Mouse (Mus musculus) heart, embryonic 16.5 days (tissue): Measurements from ENCODE around the gene Flad1. TPM values are rescaled to one million over a fixed set of nuclear protein-coding genes. Genes with fewer than 3 reads are reported as not detected.

Experiments used
- ATAC-seq: fragments of 200-750 bp; cut with Nextera tagmentation; replicated peaks from 2 replicates; pipeline ENCODE4 v1.8.0; 2017; ENCODE audit warnings: moderate number of reproducible peaks; ENCODE audit not compliant: insufficient read depth, low FRiP score; ENCODE audit errors: extremely low read depth
- H3K27ac ChIP-seq: fragments of 300-500 bp; sonication (generic); 2 replicates; pipeline ENCODE4 v1.5.1; 2014; ENCODE audit warnings: mild to moderate bottlenecking, low read length, control low read depth, moderate library complexity
- H3K27me3 ChIP-seq: fragments of 300-500 bp; sonication (generic); 2 replicates; pipeline ENCODE4 v1.6.1; 2014; ENCODE audit warnings: low read length, mixed read lengths; ENCODE audit not compliant: control insufficient read depth, insufficient read depth
- H3K36me3 ChIP-seq: fragments of 300-500 bp; sonication (generic); 2 replicates; pipeline ENCODE4 v1.6.1; 2014; ENCODE audit not compliant: control insufficient read depth, insufficient read depth
- H3K4me1 ChIP-seq: fragments of 300-500 bp; sonication (generic); 2 replicates; pipeline ENCODE4 v1.6.1; 2014; ENCODE audit warnings: low read length, mixed read lengths; ENCODE audit not compliant: control insufficient read depth, insufficient read depth
- H3K4me2 ChIP-seq: fragments of 300-500 bp; sonication (generic); 2 replicates; pipeline ENCODE4 v1.6.1; 2014; ENCODE audit warnings: low read depth, mild to moderate bottlenecking, control low read depth, low read length
- H3K4me3 ChIP-seq: fragments of 300-500 bp; sonication (generic); 2 replicates; pipeline ENCODE4 v1.5.1; 2014; ENCODE audit warnings: mild to moderate bottlenecking, control low read depth, low read length
- H3K9ac ChIP-seq: fragments of 300-500 bp; sonication (generic); 2 replicates; pipeline ENCODE4 v1.6.1; 2014; ENCODE audit warnings: low read length, control low read depth
- H3K9me3 ChIP-seq: fragments of 300-500 bp; sonication (generic); replicated peaks from 2 replicates; pipeline ENCODE4 v1.6.1; 2016; ENCODE audit warnings: low read length; ENCODE audit not compliant: control insufficient read depth
- WGBS: fragments of 180-500 bp; shearing (Covaris S2); extraction: QIAGEN DNeasy Blood & Tissue Kit; methylation state at CpG from one replicate; pipeline ENCODE4 v1.1.7; 2014; 5-methylcytosine and 5-hydroxymethylcytosine counted together
- polyA plus RNA-seq: library from polyadenylated mRNA; unstranded; fragments of >200 nt; fragmentation: Nextera tagmentation; extraction: Ambion mirVana; gene quantifications from 2 replicates; pipeline ENCODE4 v1.2.1, GENCODE M21; 2015

The Flad1 gene
- polyA plus RNA-seq, 1 experiment from 2014 or later, result 38.8 TPM

DNA sequence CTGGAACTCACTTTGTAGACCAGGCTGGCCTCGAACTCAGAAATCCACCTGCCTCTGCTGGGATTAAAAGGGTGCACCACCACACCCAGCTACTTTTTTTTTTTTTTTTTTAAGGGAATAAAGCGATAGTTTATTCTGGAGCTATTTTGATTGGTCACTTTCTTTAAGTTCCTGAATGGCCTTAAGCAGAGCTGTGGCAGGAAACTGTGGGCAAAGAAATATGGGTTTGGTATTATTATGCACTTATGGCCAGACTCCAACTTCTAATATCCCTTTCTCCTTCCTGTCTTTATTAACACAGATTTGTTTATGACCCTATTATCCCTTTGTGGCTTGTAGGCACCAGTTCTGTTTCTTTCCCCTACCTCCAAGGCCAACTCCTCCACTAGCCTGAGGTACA is 8.8 kb upstream of the Flad1 start:
- H3K4me3 ChIP-seq, result peak overlapping the region; percentile 56
- H3K4me2 ChIP-seq, result peak overlapping the region; percentile 85
- WGBS, result 41% methylated on average over 2 of the region's 2 CpGs
- H3K4me1 ChIP-seq, result peaks cover 36% of the 10 kb centered on the region
- peaks cover 12% of the 10 kb centered on the region for H3K36me3 ChIP-seq
- no peaks in the 10 kb centered on the region for H3K27me3 ChIP-seq
- H3K9ac ChIP-seq, result peak overlapping the region; percentile 38
- no peaks in the 10 kb centered on the region for H3K9me3 ChIP-seq
- H3K27ac ChIP-seq, result peak overlapping the region; percentile 100
- ATAC-seq, result no peak

DNA sequence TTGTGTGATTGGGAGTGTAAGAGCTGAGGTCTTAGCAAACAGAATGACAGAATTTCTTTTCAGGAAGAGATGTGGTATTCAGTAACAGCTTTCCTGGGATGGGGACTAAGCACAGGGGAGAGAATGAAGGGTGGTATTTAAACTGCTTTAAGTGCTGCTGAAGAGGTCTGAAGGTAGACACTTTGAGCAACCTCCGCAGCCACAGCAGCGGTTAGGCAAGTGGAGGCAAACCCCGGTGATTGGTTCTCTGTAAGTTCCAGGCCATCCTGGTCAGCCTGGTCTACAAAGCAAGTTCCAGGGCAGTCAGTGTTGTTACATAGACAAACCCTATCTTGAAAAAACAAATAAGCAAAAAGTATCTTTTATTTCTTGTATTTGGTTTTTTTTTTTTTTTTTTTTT is 8.3 kb upstream of the Flad1 start:
- peaks cover 36% of the 10 kb centered on the region for H3K4me1 ChIP-seq
- no peaks in the 10 kb centered on the region for H3K27me3 ChIP-seq
- H3K36me3 ChIP-seq, result peaks cover 16% of the 10 kb centered on the region
- 18% methylated on average over 3 of the region's 3 CpGs for WGBS
- H3K4me2 ChIP-seq, result peak overlapping the region; percentile 85
- peak overlapping the region; percentile 77 for H3K9ac ChIP-seq
- peak overlapping the region; percentile 90 for H3K4me3 ChIP-seq
- no peak for ATAC-seq
- H3K27ac ChIP-seq, result peak overlapping the region; percentile 100
- H3K9me3 ChIP-seq, result no peaks in the 10 kb centered on the region

DNA sequence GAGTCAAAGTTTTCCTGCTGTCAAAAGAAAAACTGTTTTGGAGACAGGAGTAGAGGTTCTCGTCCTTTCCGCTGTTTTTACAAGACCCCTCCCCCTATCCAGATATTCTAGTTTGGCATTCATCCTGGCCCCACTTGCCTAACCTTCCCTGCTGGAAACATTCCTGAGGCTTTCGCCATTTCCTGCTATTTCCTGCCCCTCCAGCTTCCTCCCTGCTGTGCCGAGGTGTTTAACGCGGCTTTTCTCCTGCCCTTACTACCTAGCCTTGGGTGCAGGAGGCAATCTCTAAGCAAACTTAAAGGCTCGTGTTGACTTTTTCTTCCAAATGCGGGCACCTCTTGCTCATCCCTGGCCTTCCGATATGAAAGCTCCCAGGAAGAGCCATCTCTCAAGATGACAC is 7.9 kb upstream of the Flad1 start:
- no peaks in the 10 kb centered on the region for H3K27me3 ChIP-seq
- peak overlapping the region; percentile 90 for H3K4me3 ChIP-seq
- peak overlapping the region; percentile 85 for H3K4me2 ChIP-seq
- peak overlapping the region; percentile 100 for H3K27ac ChIP-seq
- ATAC-seq, result 0 out of 2 replicates have a peak, but pooled peaks have one; percentile 3
- 3% methylated on average over 9 of the region's 9 CpGs for WGBS
- H3K9me3 ChIP-seq, result no peaks in the 10 kb centered on the region
- peaks cover 18% of the 10 kb centered on the region for H3K36me3 ChIP-seq
- H3K9ac ChIP-seq, result peak overlapping the region; percentile 77
- H3K4me1 ChIP-seq, result peaks cover 36% of the 10 kb centered on the region

DNA sequence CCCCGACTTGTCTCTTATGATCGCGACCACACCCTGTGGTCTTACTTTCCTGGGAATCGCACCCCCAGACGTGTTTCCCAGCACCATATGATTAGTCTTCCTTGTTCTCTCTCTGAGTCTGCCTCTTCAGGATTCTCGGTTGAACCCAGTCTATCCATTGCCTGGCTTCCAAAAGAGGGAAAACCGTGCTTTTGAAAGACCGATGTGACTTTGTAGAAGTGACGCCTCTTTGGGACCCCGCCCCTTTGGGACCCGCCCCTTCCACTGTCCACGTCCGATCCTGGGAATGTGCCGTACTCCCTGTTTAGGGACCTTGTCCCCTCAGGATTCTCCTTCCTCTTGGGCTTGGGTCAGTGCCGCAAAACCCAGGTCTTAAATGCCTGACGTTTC is 7.2 kb upstream of the Flad1 start:
- peak; percentile 29 for ATAC-seq
- Histone ChIP-seq H3K9me3 (no peaks in the 10 kb centered on the region), H3K4me1 (peaks cover 36% of the 10 kb centered on the region), H3K27ac (peak overlapping the region; percentile 100), H3K36me3 (peaks cover 23% of the 10 kb centered on the region), H3K4me3 (peak overlapping the region; percentile 90), H3K9ac (peak overlapping the region; percentile 77), H3K4me2 (peak overlapping the region; percentile 85), H3K27me3 (no peaks in the 10 kb centered on the region)
- 0% methylated on average over 16 of the region's 16 CpGs for WGBS

DNA sequence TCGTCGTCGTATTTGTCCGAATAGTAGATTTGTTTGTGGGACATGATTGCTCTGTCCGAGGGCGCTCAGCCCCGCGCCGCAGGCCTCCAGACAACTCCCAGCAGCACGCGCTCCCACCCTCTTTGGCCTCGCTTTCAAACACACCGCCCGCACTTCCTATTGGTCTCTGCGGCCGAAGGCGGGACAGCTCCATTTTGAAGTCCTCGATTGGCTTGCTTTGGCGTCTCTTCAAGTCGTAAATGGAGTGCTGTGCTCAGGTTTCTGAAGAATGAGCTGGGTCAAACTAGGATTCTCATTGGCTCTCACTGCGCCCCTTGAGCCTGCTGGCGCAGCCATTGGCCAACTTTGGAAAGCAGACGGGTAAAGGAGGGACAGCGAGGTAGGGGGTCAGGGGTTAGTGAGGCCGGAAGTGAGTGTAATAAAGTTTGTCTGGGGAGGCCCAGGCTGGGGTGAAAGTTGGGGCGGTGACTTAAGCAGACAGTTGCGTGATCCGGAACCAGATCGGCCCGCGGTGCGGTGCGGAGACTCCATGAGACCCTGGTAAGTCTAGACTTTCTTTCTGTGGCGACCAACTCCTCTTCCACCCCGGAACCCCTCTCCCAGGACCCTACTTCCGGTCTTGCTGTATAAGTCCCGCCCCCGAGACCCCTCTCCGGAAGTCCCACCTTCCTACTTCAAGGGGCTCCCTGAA is 6.6 kb upstream of the Flad1 start, which contains the start of the genes Cks1b and Shc1:
Cks1b (minus strand) TSS at position 214 of the 691 bp plus-strand sequence.
Shc1 (plus strand) TSS at position 274 of the 691 bp plus-strand sequence.
- Histone ChIP-seq H3K4me2 (peak within 1 kb of the TSS; percentile 90), H3K4me3 (peak within 1 kb of the TSS; percentile 90), H3K9ac (peak within 1 kb of the TSS; percentile 79), H3K4me1 (peaks cover 36% of the 10 kb centered on the region), H3K9me3 (no peaks in the 10 kb centered on the region), H3K36me3 (peaks cover 24% of the 10 kb centered on the region), H3K27me3 (no peaks in the 10 kb centered on the region), H3K27ac (peak within 1 kb of the TSS; percentile 100)
- peak; percentile 90 for ATAC-seq
- under 1% methylated on average over 39 of the region's 39 CpGs for WGBS

DNA sequence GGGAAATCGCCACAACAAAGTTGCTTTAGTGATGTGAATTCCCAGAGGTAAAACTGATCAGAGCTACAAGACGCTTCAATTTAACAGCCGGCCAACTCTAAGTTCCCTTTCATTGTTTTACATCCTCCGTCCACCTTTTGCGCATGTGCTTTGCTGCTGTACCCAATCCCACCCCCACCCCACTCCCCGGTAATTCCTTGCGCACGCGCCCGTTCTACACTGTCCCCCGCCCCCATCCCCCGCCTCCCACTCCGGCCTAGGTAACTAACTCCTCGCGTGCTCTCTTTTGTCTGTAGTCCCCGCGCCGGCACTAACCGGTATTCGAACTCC is 6.1 kb upstream of the Flad1 start:
- Histone ChIP-seq H3K4me1 (peaks cover 36% of the 10 kb centered on the region), H3K4me3 (peak overlapping the region; percentile 90), H3K36me3 (peaks cover 24% of the 10 kb centered on the region), H3K9ac (peak overlapping the region; percentile 79), H3K27ac (peak overlapping the region; percentile 100), H3K4me2 (peak overlapping the region; percentile 90), H3K9me3 (no peaks in the 10 kb centered on the region), H3K27me3 (no peaks in the 10 kb centered on the region)
- 0% methylated on average over 20 of the region's 20 CpGs for WGBS
- ATAC-seq, result no peak; the same call in 1 of the 2 replicates

DNA sequence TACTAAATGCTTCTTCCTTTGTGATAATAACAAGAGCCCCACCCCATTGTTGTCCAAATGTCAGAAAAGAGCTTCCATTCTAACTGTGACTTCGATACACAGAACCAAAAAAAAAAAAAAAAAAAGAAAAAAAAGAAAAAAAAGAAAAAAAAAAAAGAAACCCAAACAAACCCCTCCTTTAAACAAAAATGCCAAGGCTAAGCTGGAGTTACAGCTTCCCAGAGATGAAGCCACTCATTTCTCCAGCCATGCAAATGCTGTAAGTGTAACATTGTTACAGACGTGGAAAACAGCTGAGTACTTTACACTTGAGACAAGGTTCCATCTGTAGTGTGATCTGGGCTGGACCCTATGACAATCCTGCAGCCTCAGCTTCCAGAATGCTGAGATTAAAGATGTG is 5.5 kb upstream of the Flad1 start:
- H3K4me2 ChIP-seq, result peak overlapping the region; percentile 90
- peaks cover 31% of the 10 kb centered on the region for H3K4me1 ChIP-seq
- H3K9ac ChIP-seq, result peak overlapping the region; percentile 79
- H3K36me3 ChIP-seq, result peaks cover 24% of the 10 kb centered on the region
- peak overlapping the region; percentile 90 for H3K4me3 ChIP-seq
- H3K9me3 ChIP-seq, result no peaks in the 10 kb centered on the region
- H3K27ac ChIP-seq, result peak overlapping the region; percentile 100
- H3K27me3 ChIP-seq, result no peaks in the 10 kb centered on the region
- 23% methylated on average over 2 of the region's 2 CpGs for WGBS
- no peak for ATAC-seq

DNA sequence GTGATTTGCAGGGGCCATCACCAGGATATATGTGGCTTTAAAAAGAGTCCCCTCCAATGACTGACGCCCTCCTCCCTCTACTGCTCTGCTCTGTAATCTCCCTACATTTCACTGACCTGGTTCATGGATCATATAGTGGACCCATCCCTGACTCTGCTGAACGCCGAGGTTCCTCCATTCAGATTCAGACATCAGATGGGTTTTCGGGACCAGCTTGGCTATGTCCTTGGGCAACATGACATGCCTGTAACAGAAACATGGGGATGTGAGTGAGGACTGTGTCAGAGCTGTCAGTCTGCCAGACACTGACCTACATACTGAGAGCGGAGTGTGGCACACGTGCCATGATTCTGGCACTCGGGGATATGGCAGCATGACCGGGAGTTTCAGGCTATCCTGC is 4.5 kb upstream of the Flad1 start:
- H3K27me3 ChIP-seq, result no peaks in the 10 kb centered on the region
- H3K36me3 ChIP-seq, result peaks cover 24% of the 10 kb centered on the region
- WGBS, result 94% methylated on average over 8 of the region's 8 CpGs
- peaks cover 24% of the 10 kb centered on the region for H3K4me1 ChIP-seq
- ATAC-seq, result no peak
- no peak overlapping the region for H3K27ac ChIP-seq
- H3K4me3 ChIP-seq, result no peak overlapping the region
- H3K4me2 ChIP-seq, result no peak overlapping the region
- H3K9me3 ChIP-seq, result no peaks in the 10 kb centered on the region
- H3K9ac ChIP-seq, result no peak overlapping the region

DNA sequence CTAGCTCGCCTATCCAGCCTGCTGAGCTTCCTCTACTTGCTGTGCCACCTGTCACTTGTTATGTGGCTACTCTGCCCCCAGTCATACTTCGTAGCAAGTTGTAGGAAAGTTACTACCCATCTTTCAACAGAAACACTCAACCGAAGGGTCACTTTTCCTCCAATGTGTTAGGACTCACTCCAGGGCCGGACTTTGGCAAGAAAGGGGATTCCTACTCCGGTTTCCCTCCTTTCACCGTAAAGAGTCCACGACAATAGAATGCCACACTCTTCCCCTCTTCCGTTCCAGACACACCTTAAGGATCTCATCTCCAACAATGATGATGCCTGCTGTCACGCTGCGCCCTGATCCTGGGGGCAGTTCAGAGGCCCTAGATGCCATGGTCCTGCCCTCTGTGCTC is 806 bp downstream of the Flad1 start:
- Histone ChIP-seq H3K4me3 (peak overlapping the region; percentile 81), H3K4me2 (peak overlapping the region; percentile 85), H3K27me3 (no peaks in the 10 kb centered on the region), H3K4me1 (peaks cover 7% of the 10 kb centered on the region), H3K27ac (no peak overlapping the region), H3K36me3 (peaks cover 23% of the 10 kb centered on the region), H3K9me3 (no peaks in the 10 kb centered on the region), H3K9ac (peak overlapping the region; percentile 81)
- 76% methylated on average over 10 of the region's 10 CpGs for WGBS
- ATAC-seq, result no peak
